Mouse (Mus musculus) layer of hippocampus, adult 11-12 months (tissue): ENCODE results near the gene Kiss1r.
"Not testable (repeated sequence)": the region's sequence is repeated elsewhere in the genome, so short reads cannot be mapped to it uniquely, and the experiment has no call there.

ENCODE experiments used
- DNase-seq: peaks from one replicate; pipeline ENCODE4 v3.0.0; 2022; ENCODE audit warnings: low spot score

The Kiss1r gene

GRCm38 (mm10) chr10:79916808-79917531, at the start of gene Kiss1r:
Kiss1r (plus strand) TSS chr10:79916971.
- peak; percentile 81 for DNase-seq

GRCm38 (mm10) chr10:79871845-79872244, 44.9 kb upstream of the Kiss1r start:
- no peak for DNase-seq

- DNase-seq = no peak
Observed at GRCm38 (mm10) chr10:79872862-79873261, 43.9 kb upstream of the Kiss1r start.

GRCm38 (mm10) chr10:79873313-79873712, 43.5 kb upstream of the Kiss1r start:
- no peak for DNase-seq

- DNase-seq = no peak
Observed at GRCm38 (mm10) chr10:79873715-79874289, 43.0 kb upstream of the Kiss1r start.

- no peak for DNase-seq
Observed at GRCm38 (mm10) chr10:79874290-79874862, 42.4 kb upstream of the Kiss1r start, which contains the start of the genes Prtn3 and Plppr3. Prtn3 (plus strand) TSS chr10:79874476. Plppr3 (minus strand) TSS chr10:79874634.

GRCm38 (mm10) chr10:79877174-79877573, 39.6 kb upstream of the Kiss1r start:
- no peak for DNase-seq

- DNase-seq = no peak
Observed at GRCm38 (mm10) chr10:79877757-79878156, 39.0 kb upstream of the Kiss1r start.

- no peak for DNase-seq
Observed at GRCm38 (mm10) chr10:79879527-79879926, 37.2 kb upstream of the Kiss1r start.

GRCm38 (mm10) chr10:79880721-79881120, 36.0 kb upstream of the Kiss1r start:
- no peak for DNase-seq

GRCm38 (mm10) chr10:79881981-79882380, 34.8 kb upstream of the Kiss1r start:
- DNase-seq = no peak

GRCm38 (mm10) chr10:79883297-79884084, 33.3 kb upstream of the Kiss1r start:
- DNase-seq = peak; percentile 87

- no peak for DNase-seq
Observed at GRCm38 (mm10) chr10:79884446-79884845, 32.3 kb upstream of the Kiss1r start.

- DNase-seq = not testable (repeated sequence)
Observed at GRCm38 (mm10) chr10:79884938-79885337, 31.8 kb upstream of the Kiss1r start.

- DNase-seq = no peak
Observed at GRCm38 (mm10) chr10:79886054-79886453, 30.7 kb upstream of the Kiss1r start, which contains the start of gene Elane. Elane (plus strand) TSS chr10:79886247.

- DNase-seq = no peak
Observed at GRCm38 (mm10) chr10:79886611-79887010, 30.2 kb upstream of the Kiss1r start.

GRCm38 (mm10) chr10:79889386-79889785, 27.4 kb upstream of the Kiss1r start:
- no peak for DNase-seq

GRCm38 (mm10) chr10:79890670-79891069, 26.1 kb upstream of the Kiss1r start, which contains the start of gene Cfd:
Cfd (plus strand) TSS chr10:79890853.
- DNase-seq = no peak

GRCm38 (mm10) chr10:79892451-79893118, 24.2 kb upstream of the Kiss1r start:
- DNase-seq = peak; percentile 82

- DNase-seq = no peak
Observed at GRCm38 (mm10) chr10:79896306-79896705, 20.5 kb upstream of the Kiss1r start.

- DNase-seq = no peak
Observed at GRCm38 (mm10) chr10:79896814-79897213, 20.0 kb upstream of the Kiss1r start.
